Mouse (Mus musculus): ENCODE measurements around the gene Pex19. TPM values are rescaled to one million over a fixed set of nuclear protein-coding genes. Genes with fewer than 3 reads are reported as not detected.

Pex19 gene
- polyA plus RNA-seq (2016; fragmentation: Nextera tagmentation; extraction: Ambion mirVana): 178 and 183 TPM in 2 replicates

- peak; percentile 97 for ATAC-seq (ENCODE audit: low FRiP score)
- H3K4me2 ChIP-seq (replicated peaks): peak within 1 kb of the TSS; percentile 66
- H3K9me3 ChIP-seq (replicated peaks): no peaks in the 10 kb centered on the region
- peaks cover 49% of the 10 kb centered on the region for H3K36me3 ChIP-seq
- no peaks in the 10 kb centered on the region for H3K27me3 ChIP-seq
- H3K4me1 ChIP-seq: peaks cover 9% of the 10 kb centered on the region
- 0 out of 2 replicates have a peak within 1 kb of the TSS, but pooled peaks have one; percentile 19 for H3K27ac ChIP-seq
- peak within 1 kb of the TSS; percentile 81 for H3K4me3 ChIP-seq
- H3K9ac ChIP-seq: peak within 1 kb of the TSS; percentile 85
- 2% methylated on average over 42 of the region's 42 CpGs for WGBS
Measured at GRCm38 (mm10) chr1:172126376-172127347, at the start of gene Pex19. Pex19 (plus strand) TSS chr1:172126755.

DNA sequence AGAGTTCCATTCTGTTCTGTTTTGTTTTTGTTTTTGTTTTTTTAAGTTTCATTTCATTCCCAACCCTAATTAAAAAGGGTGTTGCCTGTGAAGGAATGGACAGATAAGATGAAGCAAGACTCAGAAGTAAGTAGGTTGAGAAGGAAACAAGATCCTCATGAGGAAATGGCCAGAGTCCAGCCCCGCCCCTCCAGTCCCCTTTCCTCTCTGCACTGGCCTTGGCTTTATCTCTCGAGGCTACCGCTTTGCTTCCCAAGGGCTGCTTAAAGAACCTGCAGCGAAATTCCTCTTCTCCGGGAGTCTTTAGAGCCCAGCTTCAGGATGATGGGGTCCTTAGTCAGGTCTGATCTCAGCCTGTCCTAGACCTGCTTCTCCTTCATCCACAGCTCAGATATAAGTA lies 48.6 kb upstream of the Pex19 start:
- Histone ChIP-seq H3K9me3 (replicated peaks) (no peaks in the 10 kb centered on the region), H3K4me3 (no peak overlapping the region), H3K27ac (no peak overlapping the region), H3K4me1 (peaks cover 7% of the 10 kb centered on the region), H3K4me2 (replicated peaks) (no peak overlapping the region), H3K27me3 (no peaks in the 10 kb centered on the region), H3K36me3 (peaks cover 65% of the 10 kb centered on the region), H3K9ac (no peak overlapping the region)
- ATAC-seq (ENCODE audit: low FRiP score): no peak
- WGBS: 77% methylated on average over 5 of the region's 5 CpGs

DNA sequence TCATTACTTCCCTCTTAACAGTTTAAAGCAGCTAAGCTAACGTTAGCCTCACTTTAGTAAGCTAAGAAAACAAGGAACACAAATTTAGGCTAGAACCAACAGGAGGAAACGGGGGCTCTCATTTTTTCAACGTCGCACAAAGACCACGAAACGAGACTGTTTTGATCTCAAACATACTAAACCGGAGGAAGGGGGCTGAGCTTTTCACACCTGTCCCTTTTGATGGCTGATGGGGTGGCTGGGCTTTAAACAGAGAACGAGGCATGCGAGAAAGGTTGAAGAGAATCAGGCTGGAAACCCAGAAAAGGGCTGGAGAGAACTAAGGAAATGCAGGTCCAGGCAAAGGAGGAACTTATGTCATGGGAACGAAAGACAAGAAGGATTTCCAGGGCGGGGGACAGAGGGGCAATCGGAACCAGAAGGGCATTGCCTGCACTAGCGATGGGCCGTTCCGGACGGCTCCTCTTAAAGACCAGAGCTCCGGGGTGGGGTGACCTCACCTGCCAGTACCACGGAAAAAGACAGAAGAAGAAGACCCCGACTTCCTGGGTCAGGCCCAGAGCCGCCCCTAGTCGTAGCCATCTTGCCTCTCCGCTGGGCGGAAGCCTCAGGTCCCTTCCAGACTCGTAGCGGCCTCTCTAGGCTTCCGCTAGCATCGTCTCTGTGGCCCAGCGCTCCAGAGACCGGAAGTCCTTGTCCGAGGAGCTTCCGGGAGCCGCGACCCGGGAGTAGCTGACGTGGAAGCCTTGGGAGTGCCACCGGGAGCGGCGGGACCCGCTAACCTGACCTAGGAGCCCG lies 44.3 kb upstream of the Pex19 start, which contains the start of the genes Copa and Ncstn:
Gene Copa (plus strand): TSS at position 429 of the 798 bp plus-strand sequence.
Gene Ncstn (minus strand): TSS at position 695 of the 798 bp plus-strand sequence.
- Histone ChIP-seq H3K4me2 (replicated peaks) (peak within 1 kb of the TSS; percentile 82), H3K27me3 (no peaks in the 10 kb centered on the region), H3K36me3 (peaks cover 25% of the 10 kb centered on the region), H3K27ac (peak within 1 kb of the TSS; percentile 81), H3K9me3 (replicated peaks) (no peaks in the 10 kb centered on the region), H3K4me1 (peaks cover 20% of the 10 kb centered on the region), H3K4me3 (peak within 1 kb of the TSS; percentile 62), H3K9ac (peak within 1 kb of the TSS; percentile 73)
- under 1% methylated on average over 40 of the region's 40 CpGs for WGBS
- peak; percentile 98 for ATAC-seq (ENCODE audit: low FRiP score)

- Histone ChIP-seq H3K4me3 (peak overlapping the region; percentile 62), H3K4me1 (peaks cover 20% of the 10 kb centered on the region), H3K9ac (peak overlapping the region; percentile 73), H3K27ac (peak overlapping the region; percentile 81), H3K36me3 (peaks cover 21% of the 10 kb centered on the region), H3K27me3 (no peaks in the 10 kb centered on the region), H3K9me3 (replicated peaks) (no peaks in the 10 kb centered on the region), H3K4me2 (replicated peaks) (peak overlapping the region; percentile 82)
- ATAC-seq (ENCODE audit: low FRiP score): peak; percentile 87
- WGBS: 3% methylated on average over 24 of the region's 24 CpGs
Measured at GRCm38 (mm10) chr1:172082899-172083445, 43.6 kb upstream of the Pex19 start.

DNA sequence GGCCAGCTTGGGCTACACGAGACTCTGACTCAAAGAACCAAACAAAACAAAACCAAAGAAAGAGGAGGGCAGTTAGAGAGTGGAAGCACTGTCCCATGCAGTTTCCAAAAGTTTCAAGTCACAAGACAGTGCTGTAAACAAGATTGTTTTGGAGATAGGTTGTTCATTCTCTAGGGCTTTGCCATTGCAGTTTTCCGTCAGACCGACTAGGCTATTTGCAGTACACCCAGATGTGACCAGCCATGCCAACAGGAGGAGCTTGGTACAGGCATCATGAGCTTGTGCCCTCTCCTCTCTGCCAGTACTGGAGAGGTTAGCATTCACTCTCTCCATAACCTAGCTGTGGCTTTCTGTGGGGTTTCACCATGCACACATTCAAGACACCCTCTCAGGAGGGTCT lies 33.0 kb upstream of the Pex19 start:
- H3K4me1 ChIP-seq: no peaks in the 10 kb centered on the region
- H3K4me3 ChIP-seq: no peak overlapping the region
- peaks cover 75% of the 10 kb centered on the region for H3K36me3 ChIP-seq
- no peak overlapping the region for H3K27ac ChIP-seq
- ATAC-seq (ENCODE audit: low FRiP score): no peak
- no peak overlapping the region for H3K9ac ChIP-seq
- H3K9me3 ChIP-seq (replicated peaks): no peaks in the 10 kb centered on the region
- H3K27me3 ChIP-seq: no peaks in the 10 kb centered on the region
- WGBS: 69% methylated on average over 3 of the region's 3 CpGs
- no peak overlapping the region for H3K4me2 ChIP-seq (replicated peaks)

GRCm38 (mm10) chr1:172094295-172094694 lies 32.3 kb upstream of the Pex19 start:
- Histone ChIP-seq H3K4me1 (no peaks in the 10 kb centered on the region), H3K36me3 (peaks cover 69% of the 10 kb centered on the region), H3K9me3 (replicated peaks) (no peaks in the 10 kb centered on the region), H3K4me2 (replicated peaks) (no peak overlapping the region), H3K4me3 (no peak overlapping the region), H3K27me3 (no peaks in the 10 kb centered on the region), H3K9ac (no peak overlapping the region), H3K27ac (no peak overlapping the region)
- no peak for ATAC-seq (ENCODE audit: low FRiP score)

GRCm38 (mm10) chr1:172095202-172095601 lies 31.4 kb upstream of the Pex19 start:
- WGBS: 42% methylated on average over 6 of the region's 6 CpGs

GRCm38 (mm10) chr1:172099325-172100033 lies 27.1 kb upstream of the Pex19 start:
- no peak overlapping the region for H3K4me2 ChIP-seq (replicated peaks)
- no peaks in the 10 kb centered on the region for H3K9me3 ChIP-seq (replicated peaks)
- no peaks in the 10 kb centered on the region for H3K27me3 ChIP-seq
- H3K4me1 ChIP-seq: no peaks in the 10 kb centered on the region
- peaks cover 69% of the 10 kb centered on the region for H3K36me3 ChIP-seq
- whole genome bisulfite sequencing: 81% methylated on average over 6 of the region's 6 CpGs
- H3K27ac ChIP-seq: no peak overlapping the region
- H3K4me3 ChIP-seq: no peak overlapping the region
- no peak for ATAC-seq (ENCODE audit: low FRiP score)
- no peak overlapping the region for H3K9ac ChIP-seq

More at GRCm38 (mm10) chr1:172095202-172095601, 31.4 kb upstream of the Pex19 start:
- H3K36me3 ChIP-seq: peaks cover 66% of the 10 kb centered on the region
- no peak overlapping the region for H3K27ac ChIP-seq
- H3K27me3 ChIP-seq: no peaks in the 10 kb centered on the region
- H3K4me1 ChIP-seq: no peaks in the 10 kb centered on the region
- no peaks in the 10 kb centered on the region for H3K9me3 ChIP-seq (replicated peaks)
- no peak overlapping the region for H3K9ac ChIP-seq
- no peak overlapping the region for H3K4me3 ChIP-seq
- H3K4me2 ChIP-seq (replicated peaks): no peak overlapping the region
- ATAC-seq (ENCODE audit: low FRiP score): peak; percentile 56; the same call in 1 of the 2 replicates

DNA sequence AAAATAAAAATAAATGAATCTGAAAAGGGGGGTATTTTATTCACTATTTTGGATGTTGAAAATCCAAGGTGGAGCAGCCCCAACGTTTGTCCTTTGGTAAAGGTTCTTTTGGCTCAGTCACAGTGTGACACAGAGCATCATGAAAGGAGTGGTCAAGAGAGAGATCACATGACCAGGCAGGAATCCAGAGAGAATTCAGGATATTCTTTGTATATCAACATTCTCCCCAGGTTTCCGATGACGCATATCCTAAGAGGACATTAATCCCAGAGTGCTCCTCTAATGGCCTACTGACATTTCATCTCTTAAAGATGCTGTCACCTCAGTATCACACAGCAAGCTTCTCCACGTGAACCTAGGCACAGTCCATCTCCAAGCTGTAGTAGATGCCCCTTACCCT lies 22.9 kb upstream of the Pex19 start:
- Histone ChIP-seq H3K27ac (no peak overlapping the region), H3K27me3 (no peaks in the 10 kb centered on the region), H3K4me3 (no peak overlapping the region), H3K4me1 (no peaks in the 10 kb centered on the region), H3K9me3 (replicated peaks) (no peaks in the 10 kb centered on the region), H3K36me3 (peaks cover 86% of the 10 kb centered on the region), H3K9ac (no peak overlapping the region), H3K4me2 (replicated peaks) (no peak overlapping the region)
- ATAC-seq (ENCODE audit: low FRiP score): no peak
- WGBS: 88% methylated on average over 4 of the region's 4 CpGs

GRCm38 (mm10) chr1:172105101-172105500 lies 21.5 kb upstream of the Pex19 start:
- Histone ChIP-seq H3K27me3 (no peaks in the 10 kb centered on the region), H3K9ac (no peak overlapping the region), H3K27ac (no peak overlapping the region), H3K4me3 (no peak overlapping the region), H3K36me3 (peaks cover 93% of the 10 kb centered on the region), H3K9me3 (replicated peaks) (no peaks in the 10 kb centered on the region), H3K4me2 (replicated peaks) (no peak overlapping the region), H3K4me1 (no peaks in the 10 kb centered on the region)
- WGBS: 84% methylated on average over 11 of the region's 11 CpGs
- no peak for ATAC-seq (ENCODE audit: low FRiP score)

GRCm38 (mm10) chr1:172107777-172108477 lies 18.6 kb upstream of the Pex19 start:
- 68% methylated on average over 10 of the region's 10 CpGs for WGBS
- no peaks in the 10 kb centered on the region for H3K27me3 ChIP-seq
- H3K36me3 ChIP-seq: peaks cover 97% of the 10 kb centered on the region
- no peaks in the 10 kb centered on the region for H3K4me1 ChIP-seq
- no peaks in the 10 kb centered on the region for H3K9me3 ChIP-seq (replicated peaks)
- no peak overlapping the region for H3K9ac ChIP-seq
- no peak overlapping the region for H3K4me3 ChIP-seq
- H3K4me2 ChIP-seq (replicated peaks): no peak overlapping the region
- no peak overlapping the region for H3K27ac ChIP-seq
- peak; percentile 40; the same call in 1 of the 2 replicates for ATAC-seq (ENCODE audit: low FRiP score)

Measured in hindbrain, embryonic 12.5 days (tissue).